Mouse (Mus musculus): ENCODE results near the gene Kcnj14.

Kcnj14 gene

DNA sequence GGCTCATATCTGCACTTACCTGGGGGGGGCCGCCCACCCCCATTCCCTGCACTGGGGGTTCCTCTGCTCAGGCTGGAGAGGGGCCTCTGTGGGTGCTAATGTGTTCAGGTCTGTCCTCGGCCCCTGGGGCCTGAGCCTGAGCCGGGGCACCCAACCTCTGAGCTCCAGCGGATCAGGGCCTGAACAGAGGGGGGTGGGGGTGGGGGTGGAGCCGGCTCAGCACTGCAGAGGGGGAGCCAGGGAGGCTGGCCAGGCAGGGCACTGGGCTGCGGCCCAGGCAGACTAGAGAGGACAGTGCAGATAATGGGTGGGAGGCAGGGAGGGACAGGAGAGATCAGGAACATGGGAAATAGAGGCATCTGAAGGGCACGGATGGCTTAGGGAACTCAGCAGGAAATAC is at the start of gene Kcnj14:
TSS of gene Kcnj14 (minus strand) at position 185 of the 400 bp plus-strand sequence.
- DNase-seq = no peak

DNA sequence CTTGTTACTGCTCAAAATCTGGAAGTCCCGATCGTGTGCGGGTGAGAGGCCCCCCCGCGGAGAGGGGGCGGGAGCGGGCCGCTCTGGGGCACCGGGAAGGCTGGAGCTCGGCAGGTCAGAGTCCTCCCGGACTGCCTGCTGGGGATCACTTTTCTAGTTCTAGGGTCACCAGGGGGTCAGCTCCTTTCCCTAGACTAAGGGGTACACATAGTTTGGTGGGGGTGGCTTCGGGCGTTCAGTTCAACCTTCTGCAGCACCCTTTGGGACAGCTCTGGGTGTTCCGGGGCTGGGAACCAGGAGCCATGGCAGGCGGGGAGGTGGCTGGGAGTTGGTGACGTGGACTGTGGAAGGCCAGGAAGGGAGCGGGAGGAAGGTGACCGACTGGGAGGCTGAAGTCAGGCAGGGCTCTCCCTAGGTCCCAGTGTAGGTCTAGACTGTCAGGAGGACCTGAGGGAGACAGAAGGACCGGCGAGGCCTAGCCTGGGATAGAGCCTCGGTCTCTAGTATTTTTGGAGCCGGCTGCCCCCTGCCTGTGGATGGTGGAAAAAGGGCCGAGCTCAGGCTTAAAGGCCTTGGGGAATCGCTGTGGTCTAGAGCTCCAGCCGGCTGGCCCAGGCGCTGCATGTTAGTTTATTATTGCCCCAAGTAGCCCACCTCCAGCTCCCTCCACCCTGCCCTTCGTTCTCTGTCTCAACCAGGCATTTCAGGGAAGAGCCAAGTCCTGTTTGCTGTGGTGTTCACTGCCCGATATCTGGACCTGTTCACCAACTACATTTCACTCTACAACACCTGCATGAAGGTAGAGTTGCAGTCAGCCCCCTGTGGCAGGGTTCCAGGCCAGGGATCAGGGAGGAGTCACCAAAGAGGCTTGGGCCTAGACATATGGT is 48.7 kb upstream of the Kcnj14 start:
- DNase-seq = peak; percentile 72 to 79

DNA sequence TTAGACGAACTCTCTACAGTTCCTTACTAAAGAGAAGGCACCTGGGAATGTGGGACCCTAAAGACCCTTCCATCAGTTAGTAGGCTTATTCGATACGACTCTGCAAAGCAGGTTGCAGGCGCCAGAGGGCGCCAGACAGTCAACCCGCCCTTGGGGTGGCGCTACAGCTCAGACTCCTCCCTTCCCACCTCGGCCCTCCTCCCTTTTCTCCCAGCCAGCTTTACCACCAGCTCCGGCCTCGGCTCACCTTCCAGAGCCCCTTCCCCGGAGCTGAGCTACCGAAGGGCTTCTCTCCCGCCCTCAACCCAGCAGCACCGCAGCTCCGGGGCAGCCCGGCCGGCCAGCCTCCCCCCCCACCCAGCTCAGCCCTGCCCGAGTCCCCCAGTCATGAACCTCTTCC is 48.0 kb upstream of the Kcnj14 start, which contains the start of gene Kdelr1:
TSS of gene Kdelr1 (plus strand) at position 149 of the 400 bp plus-strand sequence.
- DNase-seq = peak; percentile 96 to 97

DNA sequence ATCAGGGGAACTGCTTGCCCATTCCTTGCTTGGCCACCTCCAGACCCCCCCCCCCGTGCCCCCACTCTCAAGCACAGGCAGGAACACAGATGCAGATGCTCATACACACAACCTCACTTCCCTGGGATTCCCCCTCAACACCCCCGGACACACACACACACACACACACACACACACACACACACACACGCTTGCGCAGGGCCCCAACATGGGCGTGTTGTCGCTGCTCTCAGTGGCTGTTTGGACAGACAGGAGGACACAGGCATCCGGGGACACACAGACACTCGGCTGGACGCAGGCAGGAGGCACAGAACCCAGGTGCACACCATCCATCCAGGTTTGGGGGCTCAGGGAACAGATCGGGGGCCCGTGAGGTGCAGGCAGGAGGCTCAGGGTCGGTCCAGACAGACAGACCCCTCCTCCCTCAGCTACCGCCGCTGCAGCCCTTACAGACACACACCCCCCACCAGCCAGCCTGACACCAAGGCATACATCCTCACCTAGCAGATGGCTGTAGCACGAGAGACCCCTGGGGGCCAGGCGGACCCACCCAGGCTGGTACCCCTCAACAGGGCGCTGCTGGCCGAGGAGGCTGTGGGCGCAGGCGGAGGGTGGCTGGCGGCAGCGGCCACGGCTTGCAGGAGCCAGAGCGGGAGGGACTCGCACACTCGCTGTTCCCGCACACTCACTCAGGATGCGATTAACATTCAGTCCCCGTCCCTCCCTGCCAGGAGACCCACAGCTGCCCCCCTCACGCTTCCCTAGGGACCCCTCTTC is 45.9 kb upstream of the Kcnj14 start:
- peak; percentile 57 to 64 for DNase-seq

DNA sequence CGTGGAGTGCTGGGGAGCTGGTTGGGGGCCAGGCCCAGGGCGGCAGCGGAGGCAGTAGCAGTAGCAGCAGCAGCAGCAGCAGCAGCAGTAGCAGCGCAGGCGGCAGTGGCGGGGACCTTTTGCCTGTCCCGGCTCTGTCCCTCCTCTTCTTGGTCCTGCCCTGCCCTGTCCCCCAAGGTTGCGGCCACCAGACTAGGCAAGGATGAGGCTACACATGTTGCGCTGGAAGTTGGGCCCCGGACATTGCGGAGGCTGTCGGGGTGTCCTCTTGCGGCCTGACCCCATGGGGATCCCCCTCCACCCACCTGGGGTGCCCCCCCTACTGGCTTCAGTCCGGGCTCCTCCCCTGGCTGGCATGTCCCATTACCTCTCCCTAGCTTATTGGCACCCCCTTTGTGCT is 45.2 kb upstream of the Kcnj14 start:
- peak; percentile 52 to 53 for DNase-seq

DNA sequence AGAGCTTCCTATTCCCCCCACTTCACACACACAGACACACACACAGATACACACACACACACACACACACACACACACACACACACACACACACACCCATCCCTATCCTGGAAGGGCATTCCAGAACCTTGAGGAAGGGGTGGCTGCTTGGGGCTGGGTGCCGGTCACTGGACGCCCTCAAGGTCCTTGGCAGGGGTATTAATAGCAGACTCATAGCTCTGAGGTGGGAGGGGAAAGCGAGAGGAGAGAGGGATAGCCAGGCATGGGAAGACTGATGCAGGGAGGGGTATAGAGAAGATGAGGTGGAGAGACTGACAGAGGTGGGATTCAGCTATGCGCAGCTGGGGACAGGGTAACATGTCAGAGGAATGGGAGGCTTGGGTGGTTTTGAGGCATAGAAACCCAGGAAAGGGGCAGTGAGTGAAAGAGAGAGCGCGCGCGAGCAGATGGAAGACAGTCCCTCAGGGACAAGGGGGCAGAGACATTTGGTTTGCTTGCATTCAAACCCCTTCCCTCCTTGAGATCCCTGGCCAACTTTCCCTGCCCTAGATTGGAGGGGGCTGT is 44.6 kb upstream of the Kcnj14 start:
- DNase-seq = peak; percentile 61

DNA sequence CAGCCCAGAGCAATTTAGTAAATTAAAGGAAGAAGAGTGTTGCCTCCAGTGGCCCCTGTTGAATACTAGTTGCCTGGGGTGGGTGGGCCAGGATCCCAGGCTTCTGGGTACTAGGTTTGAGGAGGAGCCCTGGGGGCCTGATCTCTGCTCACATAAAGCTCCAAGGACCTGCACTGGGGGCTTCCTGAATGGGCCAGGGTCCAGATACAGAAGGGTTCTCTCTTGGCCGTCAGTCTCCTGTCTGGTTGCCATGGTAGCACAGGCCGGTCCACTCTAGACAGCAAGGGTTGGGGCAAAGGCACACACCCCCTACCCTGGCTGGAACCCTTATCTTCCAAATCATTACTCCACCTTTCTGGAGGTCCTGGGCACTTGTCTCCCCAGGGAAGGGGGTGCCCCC is 43.3 kb upstream of the Kcnj14 start:
- peak; percentile 61 to 63 for DNase-seq

DNA sequence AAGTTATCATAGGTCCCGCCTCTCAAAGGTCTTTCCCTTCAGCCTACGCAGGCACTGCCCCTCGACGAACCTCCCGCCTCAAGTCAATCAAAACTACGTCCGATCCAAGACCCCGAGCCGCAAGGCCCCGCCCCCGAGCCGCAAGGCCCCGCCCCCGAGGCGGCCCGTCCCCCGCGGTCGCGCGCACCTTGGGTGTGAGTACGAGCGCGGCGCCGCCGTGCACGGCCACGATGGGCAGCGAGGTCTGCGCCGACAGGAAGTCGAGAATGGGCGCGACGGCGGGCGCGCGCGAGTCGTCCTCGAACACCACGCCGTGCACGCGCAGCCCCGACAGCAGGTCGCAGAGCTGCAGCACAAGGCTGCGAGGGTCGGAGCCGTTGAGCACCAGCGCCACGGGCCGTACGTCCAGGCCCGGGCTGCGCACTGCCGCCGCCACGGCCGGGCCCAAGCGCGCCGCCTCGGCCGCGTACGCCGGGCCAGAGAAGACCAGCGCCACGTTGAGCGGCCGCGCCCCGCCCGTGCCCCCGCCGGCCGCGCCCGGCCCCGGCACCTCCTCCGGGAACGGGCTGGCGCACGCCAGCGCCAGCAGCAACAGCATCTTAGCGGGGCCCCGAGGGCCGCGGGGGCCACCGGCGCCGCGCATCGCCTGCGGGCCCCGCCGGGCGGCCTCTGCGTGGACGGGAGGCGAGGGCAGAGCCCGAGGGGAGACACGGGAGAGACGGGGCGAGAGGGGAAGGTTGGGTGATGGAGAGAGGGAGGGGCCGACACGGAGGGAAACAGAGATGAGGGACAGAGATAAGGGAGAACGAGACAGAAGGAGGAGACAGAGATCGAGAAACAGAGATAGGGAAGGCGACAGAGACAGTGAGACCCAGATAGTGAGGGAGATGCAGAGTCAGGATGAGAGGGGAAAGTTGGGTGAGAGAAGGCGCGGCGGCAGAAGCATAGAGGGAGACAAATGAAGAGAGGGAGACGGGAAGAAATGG is 41.6 kb upstream of the Kcnj14 start:
- DNase-seq = peak; percentile 94 to 96

DNA sequence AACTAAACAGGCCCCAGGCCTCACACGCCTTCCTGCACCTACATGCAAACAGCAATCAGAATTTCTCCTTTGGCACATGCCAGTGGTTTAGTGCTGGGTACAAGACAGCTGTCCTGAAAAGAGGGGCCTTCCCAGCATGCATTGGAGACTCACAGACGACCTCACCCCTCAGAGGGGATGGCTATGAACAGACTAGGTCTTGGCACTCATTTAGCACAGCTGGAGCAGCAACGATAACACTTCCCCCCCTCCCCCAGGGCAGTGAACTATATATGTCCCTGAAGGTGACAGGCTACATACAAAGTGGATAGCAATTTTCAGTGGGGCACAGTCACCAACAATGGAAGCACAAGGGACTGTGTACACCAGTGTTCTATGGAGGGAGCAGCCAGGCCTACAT is 39.9 kb upstream of the Kcnj14 start:
- no peak for DNase-seq

DNA sequence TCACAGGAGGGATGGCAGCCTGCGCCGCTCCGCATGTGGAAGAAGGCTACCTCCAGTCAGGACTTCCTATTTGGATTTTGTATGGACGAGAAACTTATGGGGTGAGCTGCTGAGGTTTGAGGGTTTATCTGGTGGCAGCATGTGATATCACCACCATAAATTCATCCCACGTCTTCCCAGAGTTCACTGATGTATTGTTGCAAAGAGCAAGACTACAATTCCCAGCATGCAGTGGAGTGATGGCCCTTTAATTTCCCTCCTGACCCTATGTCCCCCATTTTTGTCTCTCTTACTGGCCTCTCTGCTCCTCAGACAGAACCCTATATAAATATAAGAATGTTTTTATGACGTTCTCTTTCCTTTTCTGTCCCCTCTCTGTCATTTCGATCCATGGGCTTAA is 38.2 kb upstream of the Kcnj14 start:
- no peak for DNase-seq

DNA sequence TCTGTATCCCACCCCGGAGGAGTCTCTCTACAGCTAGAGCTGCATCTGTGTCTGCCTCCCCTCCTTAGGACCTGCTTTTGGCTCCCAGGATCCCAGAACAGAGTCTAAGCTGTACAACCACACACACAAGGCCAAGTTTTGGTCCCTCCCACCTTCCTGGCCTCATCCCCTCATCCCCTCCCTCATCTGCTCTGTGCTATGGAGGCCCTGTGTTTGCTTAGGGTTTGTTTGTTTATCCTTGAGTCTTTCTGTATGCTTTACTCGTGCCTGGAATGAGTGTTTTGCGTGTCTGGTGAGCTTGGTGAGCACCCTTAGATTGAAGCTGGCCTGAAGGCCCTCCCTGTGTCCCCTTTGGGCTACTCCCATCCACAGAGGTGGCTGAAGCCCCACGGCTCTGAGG is 34.4 kb upstream of the Kcnj14 start:
- no peak for DNase-seq

DNA sequence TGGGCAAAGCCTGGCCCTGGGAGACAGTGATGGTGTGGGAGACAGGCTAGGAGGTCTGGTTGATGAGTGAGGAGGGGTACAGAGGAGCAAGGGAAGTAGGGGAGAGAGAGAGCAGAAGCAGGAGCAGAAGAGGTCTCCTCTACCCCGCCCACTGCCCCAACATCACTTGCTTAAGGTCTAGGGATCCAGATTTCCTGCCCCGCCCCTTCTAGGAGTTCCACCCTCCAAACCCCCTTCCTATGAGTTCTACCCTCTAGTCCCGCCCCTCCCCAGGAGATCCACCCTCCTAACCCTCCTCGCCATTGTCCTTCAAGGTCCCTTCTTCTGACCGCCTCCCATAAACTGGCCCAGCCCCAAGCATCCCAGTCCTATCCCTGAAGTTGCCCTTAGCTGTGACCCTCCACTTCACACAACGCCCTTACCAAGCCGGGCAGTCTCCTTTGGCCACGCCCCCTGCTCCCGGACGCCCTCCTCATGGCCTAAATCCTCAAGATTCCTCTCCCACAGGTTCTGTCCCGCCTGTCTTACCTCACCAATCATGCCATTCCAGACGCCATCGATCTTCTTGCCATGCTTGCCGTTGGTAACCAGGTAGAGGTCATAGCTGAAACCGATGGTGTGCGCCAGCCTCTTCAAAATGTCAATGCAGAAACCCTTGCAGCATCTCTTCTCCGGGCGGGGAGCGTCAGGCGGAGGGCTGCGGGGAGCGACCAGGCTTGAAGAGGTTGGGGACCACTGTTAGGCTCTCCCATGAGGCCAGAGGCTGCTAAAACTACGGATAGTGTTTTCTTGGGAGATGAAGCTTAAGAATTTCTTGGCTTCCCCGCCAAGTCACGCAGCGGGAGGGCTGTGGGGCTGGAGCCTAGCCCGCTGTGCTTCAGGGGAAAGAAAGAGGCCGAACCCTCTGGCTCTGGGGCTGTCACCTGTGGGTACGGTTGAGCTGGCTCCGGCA is 32.6 kb upstream of the Kcnj14 start:
- peak; percentile 69 for DNase-seq

DNA sequence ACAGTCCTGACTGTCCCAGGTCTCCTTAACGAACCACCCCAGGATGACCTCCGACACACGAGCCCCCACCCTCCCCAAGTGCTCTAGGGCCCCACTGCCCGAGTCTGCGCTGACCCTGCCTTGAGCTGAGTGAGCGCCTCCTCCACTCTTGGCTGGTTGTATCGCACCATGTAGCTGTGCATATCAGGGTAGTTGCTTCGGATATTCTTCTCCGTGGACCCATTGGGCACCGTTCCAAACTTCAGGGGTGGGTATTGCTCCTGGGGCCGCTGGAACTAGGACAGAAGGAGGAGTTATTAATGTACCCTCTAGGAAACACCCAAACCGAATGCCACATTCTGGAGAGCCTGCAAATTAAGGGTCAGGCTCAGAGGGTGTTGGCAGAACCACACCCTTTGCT is 28.5 kb upstream of the Kcnj14 start:
- no peak for DNase-seq

DNA sequence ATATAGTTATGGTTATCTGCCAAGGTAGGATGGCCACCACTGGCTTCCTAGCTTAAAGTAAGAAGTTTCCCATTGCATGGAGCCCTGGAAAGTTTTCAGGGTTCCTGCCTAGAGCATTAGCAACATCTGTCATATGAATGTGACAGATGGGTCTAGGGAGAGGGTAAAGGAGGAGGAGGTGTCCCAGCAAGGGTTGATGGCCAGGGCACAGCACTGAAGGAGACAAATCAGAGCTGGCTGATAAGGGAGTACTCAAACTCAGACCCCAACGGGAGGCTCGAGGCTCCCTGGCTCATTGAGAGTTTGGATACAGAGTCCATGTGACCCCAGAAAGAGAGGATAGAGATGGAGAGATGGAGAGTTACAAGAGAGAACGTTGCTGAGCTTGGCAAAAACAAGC is 26.1 kb upstream of the Kcnj14 start:
- DNase-seq = no peak

DNA sequence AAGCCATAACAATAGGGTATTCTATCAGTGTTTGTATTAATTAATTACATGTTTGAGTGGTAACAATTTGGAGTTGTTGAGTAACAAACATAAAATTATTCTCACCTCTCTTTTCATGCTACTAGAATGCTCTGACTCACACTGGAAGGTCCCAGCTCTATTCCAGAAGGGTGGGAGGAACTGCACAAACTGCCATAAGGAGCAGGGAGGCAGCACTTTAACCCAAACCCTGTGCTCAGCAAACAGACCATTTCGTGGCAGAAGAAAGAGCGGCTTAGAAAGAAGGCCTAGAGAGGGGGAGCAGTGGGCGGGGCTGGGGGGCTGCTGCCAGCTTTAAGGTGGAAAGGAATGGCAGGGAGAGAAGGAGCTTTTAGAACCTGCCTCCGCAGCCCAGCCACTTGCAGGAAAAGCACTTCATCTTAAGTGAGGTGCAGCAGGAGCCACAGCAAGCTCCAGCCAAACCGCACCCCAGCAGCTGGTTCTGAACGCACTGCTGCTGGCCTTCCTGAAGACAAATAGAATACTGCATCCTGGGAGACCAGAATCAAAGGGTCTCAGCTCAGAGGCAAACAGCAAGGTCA is 24.0 kb upstream of the Kcnj14 start:
- no peak for DNase-seq

DNA sequence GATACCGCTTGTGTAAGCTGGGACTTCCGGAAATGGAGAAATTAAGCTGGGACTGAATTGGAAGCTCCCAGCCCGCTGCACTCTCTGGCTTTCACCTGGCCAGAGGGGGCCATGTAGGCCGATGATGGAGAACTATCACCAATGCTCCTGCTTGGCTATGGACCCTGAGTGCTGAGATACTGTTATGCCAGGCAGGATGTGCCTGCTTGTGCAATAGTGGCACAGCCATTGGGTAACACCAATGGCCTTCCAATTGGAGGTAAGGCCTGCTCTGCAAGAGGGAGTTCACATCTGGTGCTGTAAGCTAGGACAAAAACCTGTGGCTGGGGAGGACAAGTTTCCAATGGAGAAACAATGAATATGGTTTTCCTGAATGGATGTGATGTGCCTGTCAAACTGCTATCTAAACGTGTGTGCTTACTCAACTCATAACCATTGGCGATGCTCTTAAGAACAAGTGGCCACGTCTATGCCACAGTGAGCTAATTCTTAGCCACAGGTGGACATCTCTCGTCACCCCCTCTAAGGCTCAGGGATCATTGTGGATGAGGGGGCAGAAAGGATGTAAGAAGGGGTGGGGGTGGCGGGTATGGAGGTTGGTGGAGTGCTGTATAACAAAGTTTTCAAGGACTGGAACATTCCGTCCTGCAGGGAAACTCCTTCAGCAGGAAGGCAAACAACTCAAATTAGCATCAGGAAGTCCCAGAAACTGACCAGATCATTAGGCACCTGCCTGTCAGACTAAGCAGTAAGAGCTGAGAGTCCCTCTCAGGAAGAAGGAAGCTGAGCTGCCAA is 18.6 kb upstream of the Kcnj14 start:
- DNase-seq = no peak

DNA sequence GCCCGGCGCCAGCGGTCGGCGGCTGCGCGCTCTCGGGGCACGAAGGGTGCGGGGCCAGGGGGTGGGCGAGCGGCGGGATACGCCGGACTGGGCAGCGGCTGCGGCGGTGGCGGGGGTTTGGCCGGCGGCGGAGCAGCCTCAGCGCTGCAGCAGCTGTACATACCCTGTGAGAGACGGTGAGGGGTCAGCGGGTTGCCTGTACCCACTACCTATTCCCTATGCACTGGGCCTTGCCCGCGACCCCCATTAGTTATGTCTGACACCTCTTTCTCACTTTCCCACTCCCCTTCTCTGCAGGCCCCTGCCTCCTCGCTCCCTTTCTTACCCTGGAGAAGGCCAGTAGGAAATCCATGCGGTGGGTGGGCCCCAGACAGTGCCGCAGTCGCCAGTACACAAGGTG is 9.3 kb upstream of the Kcnj14 start:
- no peak for DNase-seq

DNA sequence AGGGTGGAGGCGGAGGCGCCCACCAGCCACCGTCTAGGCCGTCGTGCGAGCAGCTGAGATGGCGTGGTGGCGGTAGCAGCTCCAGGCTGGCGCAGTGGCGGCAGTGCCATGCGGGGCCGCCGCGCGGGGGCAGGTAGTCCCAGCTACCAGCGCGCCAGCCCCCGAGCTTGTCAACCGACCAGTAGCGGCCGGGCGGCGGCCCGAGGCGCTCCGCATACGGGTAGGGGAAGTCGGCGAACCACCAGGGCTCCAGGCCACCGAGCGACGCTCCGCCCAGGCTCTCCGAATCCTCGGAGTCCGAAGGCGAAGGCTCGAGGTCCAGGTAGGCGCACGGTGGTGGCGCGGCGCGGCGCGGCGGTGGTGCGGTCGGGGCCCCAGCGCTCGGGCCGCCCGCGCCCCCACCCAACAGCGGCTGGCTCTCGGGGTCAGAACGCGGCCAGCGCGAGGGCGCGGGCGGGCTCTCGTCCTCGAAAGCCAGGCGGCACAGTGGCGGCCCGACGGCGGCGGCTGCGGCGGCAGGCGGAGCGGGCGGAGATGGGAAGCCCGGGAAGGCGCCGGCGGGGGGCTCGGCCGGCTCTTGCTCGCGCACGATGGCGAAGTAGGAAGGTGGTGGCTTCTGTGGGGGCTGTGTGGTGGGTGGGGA is 8.7 kb upstream of the Kcnj14 start:
- peak; percentile 38 to 45 for DNase-seq

DNA sequence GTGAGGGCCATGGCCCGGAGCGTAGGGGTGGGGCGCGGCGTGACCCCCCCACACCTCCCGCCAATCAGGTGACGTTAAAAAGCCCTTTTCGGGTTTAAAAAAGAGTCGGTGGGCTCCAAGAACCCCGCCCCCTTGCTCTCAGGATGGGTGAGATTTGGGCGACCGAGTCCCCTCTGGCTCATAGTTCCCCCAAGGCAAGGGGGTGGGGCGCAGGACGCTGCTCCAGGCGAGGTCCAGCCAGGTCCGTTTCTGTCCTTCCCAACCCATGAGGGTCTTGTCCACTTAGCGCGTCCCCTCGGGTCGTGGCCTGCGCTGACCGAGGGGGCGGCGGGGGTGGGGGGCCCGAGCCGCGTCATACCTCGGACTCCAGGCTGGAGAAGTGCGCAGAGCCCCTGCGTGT is 7.8 kb upstream of the Kcnj14 start:
- DNase-seq = no peak

Data from cerebellum, postnatal 10 days (tissue).